Mouse (Mus musculus): ENCODE data around the gene Cacna2d2. TPM values are rescaled to one million over a fixed set of nuclear protein-coding genes. Genes with fewer than 3 reads are reported as not detected.

Gene Cacna2d2
- not detected in 2 replicates for polyA plus RNA-seq (2012; ENCODE audit: insufficient read depth, insufficient read length, missing spikeins)

DNA sequence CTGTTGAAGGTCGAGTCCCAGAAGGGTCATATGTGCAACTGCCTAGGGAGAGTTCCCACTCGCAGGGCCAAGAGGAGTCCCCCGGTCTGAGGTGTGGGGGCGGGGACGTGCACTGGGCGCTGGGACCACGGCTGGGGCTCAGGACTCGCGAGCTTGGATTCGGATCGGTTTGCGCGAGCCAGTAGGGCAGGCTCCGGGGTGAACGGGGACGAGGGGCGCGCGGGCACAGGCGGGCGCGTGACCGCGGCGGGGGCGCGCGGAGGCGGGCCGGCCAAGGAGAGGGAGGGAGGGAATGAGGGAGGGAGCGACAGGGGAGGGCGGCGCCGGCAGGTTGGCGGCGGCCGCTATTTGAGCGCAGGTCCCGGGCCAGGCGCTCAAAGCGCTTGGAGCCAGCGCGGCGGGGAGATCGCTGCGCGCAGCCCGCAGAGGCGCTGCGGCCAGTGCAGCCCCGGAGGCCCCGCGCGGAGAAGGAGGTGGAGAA, at the start of gene Cacna2d2:
TSS of gene Cacna2d2 (plus strand) at position 122 of the 481 bp plus-strand sequence.
- Histone ChIP-seq H3K4me3 (ENCODE audit: insufficient read depth, low read length) (peak within 1 kb of the TSS; percentile 12; the same call in 1 of the 2 replicates), H3K27ac (ENCODE audit: insufficient read depth, low read depth, low read length) (no peak within 1 kb of the TSS), H3K4me1 (ENCODE audit: control insufficient read depth, insufficient read depth, low read length) (no peaks in the 10 kb centered on the region)
- TF ChIP-seq CTCF (IDR thresholded peaks at IDR 0.05; ENCODE audit: low read depth, low read length) (no peak), POLR2A (IDR thresholded peaks at IDR 0.05; ENCODE audit: borderline replicate concordance, low read depth, low read length) (no peak)

- Histone ChIP-seq H3K4me1 (ENCODE audit: control insufficient read depth, insufficient read depth, low read length) (no peaks in the 10 kb centered on the region), H3K4me3 (ENCODE audit: insufficient read depth, low read length) (no peak overlapping the region), H3K27ac (ENCODE audit: insufficient read depth, low read depth, low read length) (no peak overlapping the region)
- TF ChIP-seq CTCF (IDR thresholded peaks at IDR 0.05; ENCODE audit: low read depth, low read length) (no peak), POLR2A (IDR thresholded peaks at IDR 0.05; ENCODE audit: borderline replicate concordance, low read depth, low read length) (no peak)
Observed at GRCm38 (mm10) chr9:107354826-107355225, 44.6 kb upstream of the Cacna2d2 start.

GRCm38 (mm10) chr9:107355870-107356765, 43.3 kb upstream of the Cacna2d2 start:
- H3K4me3 ChIP-seq (ENCODE audit: insufficient read depth, low read length) = no peak overlapping the region
- TF ChIP-seq CTCF (IDR thresholded peaks at IDR 0.05; ENCODE audit: low read depth, low read length) (peak; percentile 88), POLR2A (IDR thresholded peaks at IDR 0.05; ENCODE audit: borderline replicate concordance, low read depth, low read length) (no peak)
- no peak overlapping the region for H3K27ac ChIP-seq (ENCODE audit: insufficient read depth, low read depth, low read length)
- no peaks in the 10 kb centered on the region for H3K4me1 ChIP-seq (ENCODE audit: control insufficient read depth, insufficient read depth, low read length)

- TF ChIP-seq POLR2A (IDR thresholded peaks at IDR 0.05; ENCODE audit: borderline replicate concordance, low read depth, low read length) = no peak
- peak; percentile 86 for TF ChIP-seq CTCF (IDR thresholded peaks at IDR 0.05; ENCODE audit: low read depth, low read length)
- Histone ChIP-seq H3K4me3 (ENCODE audit: insufficient read depth, low read length) (no peak overlapping the region), H3K4me1 (ENCODE audit: control insufficient read depth, insufficient read depth, low read length) (no peaks in the 10 kb centered on the region), H3K27ac (ENCODE audit: insufficient read depth, low read depth, low read length) (no peak overlapping the region)
Observed at GRCm38 (mm10) chr9:107357651-107358050, 41.8 kb upstream of the Cacna2d2 start.

GRCm38 (mm10) chr9:107360989-107361388, 38.4 kb upstream of the Cacna2d2 start:
- TF ChIP-seq CTCF (IDR thresholded peaks at IDR 0.05; ENCODE audit: low read depth, low read length) (no peak), POLR2A (IDR thresholded peaks at IDR 0.05; ENCODE audit: borderline replicate concordance, low read depth, low read length) (no peak)
- no peak overlapping the region for H3K4me3 ChIP-seq (ENCODE audit: insufficient read depth, low read length)
- no peaks in the 10 kb centered on the region for H3K4me1 ChIP-seq (ENCODE audit: control insufficient read depth, insufficient read depth, low read length)
- H3K27ac ChIP-seq (ENCODE audit: insufficient read depth, low read depth, low read length) = no peak overlapping the region

DNA sequence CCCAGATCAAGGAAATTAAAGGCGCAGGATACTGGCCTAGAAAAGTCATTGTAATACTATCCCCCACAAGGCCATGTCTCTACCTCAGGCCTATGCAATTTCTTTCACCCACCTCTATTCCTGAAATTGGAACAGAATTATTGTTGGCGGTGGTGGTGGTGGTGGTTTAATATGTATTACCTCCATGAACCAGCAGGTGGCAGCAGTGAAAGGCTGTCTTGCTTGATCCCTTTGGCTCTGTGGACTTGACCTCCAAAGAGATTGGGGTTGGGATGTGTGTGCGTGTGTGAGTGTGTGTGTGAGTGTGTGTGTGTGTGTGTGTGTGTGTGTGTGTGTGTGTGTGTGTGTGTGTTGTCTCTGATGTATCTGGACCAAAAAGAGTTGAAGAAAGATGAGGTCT, 32.8 kb upstream of the Cacna2d2 start:
- no peaks in the 10 kb centered on the region for H3K4me1 ChIP-seq (ENCODE audit: control insufficient read depth, insufficient read depth, low read length)

DNA sequence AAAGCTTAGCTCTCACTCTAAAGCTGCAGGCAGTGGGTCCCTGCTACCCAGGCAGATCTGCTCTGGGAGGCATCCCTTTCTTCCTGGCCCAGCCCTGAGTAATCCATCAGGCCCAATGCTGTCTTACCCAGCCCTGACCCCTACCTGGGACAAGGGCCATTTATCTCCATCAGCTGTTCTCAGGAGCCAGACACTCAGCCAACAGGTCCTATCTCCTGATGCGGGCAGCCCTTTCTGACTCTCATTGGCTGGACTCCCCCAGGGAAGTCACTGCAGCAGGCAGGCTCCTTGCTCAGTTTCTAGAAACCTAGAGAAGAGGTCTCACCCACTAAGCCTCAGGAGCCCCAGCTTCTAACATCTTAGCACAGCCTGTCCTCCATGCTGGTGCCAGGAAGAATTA, 31.1 kb upstream of the Cacna2d2 start:
- no peak overlapping the region for H3K27ac ChIP-seq (ENCODE audit: insufficient read depth, low read depth, low read length)
- H3K4me1 ChIP-seq (ENCODE audit: control insufficient read depth, insufficient read depth, low read length) = no peaks in the 10 kb centered on the region
- TF ChIP-seq CTCF (IDR thresholded peaks at IDR 0.05; ENCODE audit: low read depth, low read length) = no peak
- TF ChIP-seq POLR2A (IDR thresholded peaks at IDR 0.05; ENCODE audit: borderline replicate concordance, low read depth, low read length) = no peak
- no peak overlapping the region for H3K4me3 ChIP-seq (ENCODE audit: insufficient read depth, low read length)

More for the DNA sequence above, 32.8 kb upstream of the Cacna2d2 start:
- Histone ChIP-seq H3K4me3 (ENCODE audit: insufficient read depth, low read length) (no peak overlapping the region), H3K27ac (ENCODE audit: insufficient read depth, low read depth, low read length) (no peak overlapping the region)
- TF ChIP-seq CTCF (IDR thresholded peaks at IDR 0.05; ENCODE audit: low read depth, low read length) (no peak), POLR2A (IDR thresholded peaks at IDR 0.05; ENCODE audit: borderline replicate concordance, low read depth, low read length) (no peak)

- H3K27ac ChIP-seq (ENCODE audit: insufficient read depth, low read depth, low read length) = no peak overlapping the region
- no peak overlapping the region for H3K4me3 ChIP-seq (ENCODE audit: insufficient read depth, low read length)
- H3K4me1 ChIP-seq (ENCODE audit: control insufficient read depth, insufficient read depth, low read length) = no peaks in the 10 kb centered on the region
- no peak for TF ChIP-seq POLR2A (IDR thresholded peaks at IDR 0.05; ENCODE audit: borderline replicate concordance, low read depth, low read length)
- TF ChIP-seq CTCF (IDR thresholded peaks at IDR 0.05; ENCODE audit: low read depth, low read length) = no peak
Observed at GRCm38 (mm10) chr9:107369270-107370105, 29.9 kb upstream of the Cacna2d2 start.

DNA sequence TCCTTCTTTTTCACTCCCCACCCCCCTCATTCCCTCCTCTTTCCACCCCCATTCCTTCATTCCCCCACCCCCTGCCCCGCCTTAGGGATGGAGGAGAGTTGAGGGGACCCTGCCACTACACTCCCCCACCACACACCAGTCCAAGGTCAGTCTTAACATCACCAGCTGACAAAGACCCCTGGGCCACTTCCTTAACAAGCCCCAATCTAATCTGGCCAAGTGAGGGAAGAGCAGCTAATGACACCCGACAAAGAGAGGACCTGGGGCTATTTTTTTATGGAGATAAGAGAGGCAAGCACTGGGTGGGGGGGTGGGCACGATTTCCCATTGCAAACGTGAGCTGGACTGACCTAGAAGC, 29.3 kb upstream of the Cacna2d2 start:
- Histone ChIP-seq H3K27ac (ENCODE audit: insufficient read depth, low read depth, low read length) (no peak overlapping the region), H3K4me1 (ENCODE audit: control insufficient read depth, insufficient read depth, low read length) (no peaks in the 10 kb centered on the region), H3K4me3 (ENCODE audit: insufficient read depth, low read length) (no peak overlapping the region)
- TF ChIP-seq POLR2A (IDR thresholded peaks at IDR 0.05; ENCODE audit: borderline replicate concordance, low read depth, low read length) (no peak), CTCF (IDR thresholded peaks at IDR 0.05; ENCODE audit: low read depth, low read length) (no peak)
